Mouse (Mus musculus): ENCODE results near the gene Robo2.
"Not testable (repeated sequence)": the region's sequence is repeated elsewhere in the genome, so short reads cannot be mapped to it uniquely, and the experiment has no call there.

Gene Robo2

GRCm38 (mm10) chr16:74200705-74201104, 210.9 kb downstream of the Robo2 start:
- DNase-seq (ENCODE audit: low read depth, low spot score) = no peak

GRCm38 (mm10) chr16:74200024-74200703, 211.5 kb downstream of the Robo2 start:
- no peak for DNase-seq (ENCODE audit: low read depth, low spot score)

GRCm38 (mm10) chr16:74192979-74193554, 218.6 kb downstream of the Robo2 start:
- DNase-seq (ENCODE audit: low read depth, low spot score) = no peak

GRCm38 (mm10) chr16:74191621-74192020, 220.0 kb downstream of the Robo2 start:
- no peak for DNase-seq (ENCODE audit: low read depth, low spot score)

- no peak for DNase-seq (ENCODE audit: low read depth, low spot score)
Measured at GRCm38 (mm10) chr16:74182509-74183113, 229.0 kb downstream of the Robo2 start.

GRCm38 (mm10) chr16:74172673-74173072, 239.0 kb downstream of the Robo2 start:
- DNase-seq (ENCODE audit: low read depth, low spot score) = no peak

- no peak for DNase-seq (ENCODE audit: low read depth, low spot score)
Measured at GRCm38 (mm10) chr16:74169642-74170041, 242.0 kb downstream of the Robo2 start.

DNA sequence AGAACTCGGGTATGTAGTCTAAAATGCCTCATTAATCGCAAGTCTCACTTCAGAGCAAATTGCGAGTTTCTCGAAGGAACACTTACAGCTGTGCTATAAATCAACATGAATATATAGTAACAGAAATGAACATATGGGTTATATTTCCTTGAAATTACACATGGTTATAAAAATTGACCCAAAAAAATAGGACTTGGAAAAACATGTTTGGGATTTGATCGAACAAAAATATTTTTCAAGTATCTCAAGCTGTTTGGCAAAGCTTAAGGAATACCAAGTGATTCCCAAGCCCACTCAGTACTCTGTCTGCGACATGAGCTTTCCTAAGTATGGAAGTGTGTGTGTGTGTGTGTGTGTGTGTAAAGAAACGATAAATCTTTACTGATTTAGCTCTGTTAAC, 242.5 kb downstream of the Robo2 start:
- no peak for DNase-seq (ENCODE audit: low read depth, low spot score)

GRCm38 (mm10) chr16:74167832-74168231, 243.8 kb downstream of the Robo2 start:
- DNase-seq (ENCODE audit: low read depth, low spot score) = no peak

- no peak for DNase-seq (ENCODE audit: low read depth, low spot score)
Measured at GRCm38 (mm10) chr16:74162041-74162440, 249.6 kb downstream of the Robo2 start.

DNA sequence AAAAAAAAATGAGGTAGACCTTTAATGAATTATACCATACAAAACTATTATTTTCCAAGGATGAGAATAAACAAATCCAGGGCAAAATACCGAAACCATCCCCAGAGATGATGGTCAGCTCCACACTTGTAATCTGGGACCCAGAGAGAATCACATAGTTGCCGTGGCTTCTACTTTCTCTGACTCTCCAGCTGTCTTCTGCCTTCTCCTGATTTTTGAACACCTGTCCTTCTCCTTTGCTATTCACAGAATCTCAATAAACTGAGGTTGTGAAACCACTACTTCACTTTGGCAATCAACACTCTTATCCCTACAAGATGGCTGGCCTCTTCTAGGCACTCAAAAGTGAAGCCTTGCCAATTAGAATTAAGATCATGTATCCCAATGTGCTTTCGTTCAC, 252.4 kb downstream of the Robo2 start:
- no peak for DNase-seq (ENCODE audit: low read depth, low spot score)

- no peak for DNase-seq (ENCODE audit: low read depth, low spot score)
Measured at GRCm38 (mm10) chr16:74136181-74136580, 275.4 kb downstream of the Robo2 start.

GRCm38 (mm10) chr16:74132833-74133232, 278.8 kb downstream of the Robo2 start:
- no peak for DNase-seq (ENCODE audit: low read depth, low spot score)

- no peak for DNase-seq (ENCODE audit: low read depth, low spot score)
Measured at GRCm38 (mm10) chr16:74131370-74131769, 280.3 kb downstream of the Robo2 start.

- no peak for DNase-seq (ENCODE audit: low read depth, low spot score)
Measured at GRCm38 (mm10) chr16:74128443-74128983, 283.1 kb downstream of the Robo2 start.

DNA sequence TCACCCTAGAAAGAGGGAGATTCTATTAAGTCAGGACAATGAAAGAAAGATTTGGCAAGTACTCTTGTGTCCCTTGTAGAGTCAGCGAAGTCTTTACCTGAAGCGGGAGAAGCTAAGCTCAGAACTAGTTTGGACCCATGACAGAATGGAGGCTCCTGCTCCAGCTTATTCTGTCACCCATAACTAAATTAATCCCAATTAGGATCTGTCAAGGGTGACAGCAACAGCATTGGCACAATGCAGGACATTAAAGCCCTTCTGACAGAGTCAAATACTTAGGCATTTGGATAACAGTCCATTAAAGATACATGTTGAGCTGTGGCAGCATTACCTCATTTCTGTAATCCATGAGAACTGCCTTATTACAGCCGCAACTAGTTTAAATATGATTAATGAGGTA, 298.5 kb downstream of the Robo2 start:
- DNase-seq (ENCODE audit: low read depth, low spot score) = no peak

- no peak for DNase-seq (ENCODE audit: low read depth, low spot score)
Measured at GRCm38 (mm10) chr16:74111101-74111500, 300.5 kb downstream of the Robo2 start.

GRCm38 (mm10) chr16:74104449-74104848, 307.2 kb downstream of the Robo2 start:
- DNase-seq (ENCODE audit: low read depth, low spot score) = not testable (repeated sequence)

- DNase-seq (ENCODE audit: low read depth, low spot score) = no peak
Measured at GRCm38 (mm10) chr16:74092997-74093801, 318.4 kb downstream of the Robo2 start.

DNA sequence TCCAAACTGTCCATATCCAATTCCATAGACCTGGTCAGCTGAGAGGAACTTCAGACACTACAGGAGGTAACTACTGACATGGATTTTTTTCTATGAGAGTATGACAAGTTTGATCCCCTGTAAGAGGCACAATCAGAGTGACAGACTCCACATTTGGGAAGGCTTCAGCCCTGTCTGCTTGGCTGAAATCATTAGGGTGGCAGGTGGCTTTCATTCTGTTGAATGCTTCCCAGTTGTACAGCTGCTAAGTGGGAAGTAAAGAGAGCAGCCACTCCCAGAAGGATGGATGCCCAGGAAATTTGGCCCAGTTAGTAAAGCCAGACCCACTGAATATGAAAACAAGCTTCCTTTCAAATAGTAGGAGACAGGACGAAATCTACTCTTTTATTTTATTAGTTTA, 321.7 kb downstream of the Robo2 start:
- no peak for DNase-seq (ENCODE audit: low read depth, low spot score)

GRCm38 (mm10) chr16:74084188-74084587, 327.4 kb downstream of the Robo2 start:
- DNase-seq (ENCODE audit: low read depth, low spot score) = no peak

- no peak for DNase-seq (ENCODE audit: low read depth, low spot score)
Measured at GRCm38 (mm10) chr16:74072671-74073070, 339.0 kb downstream of the Robo2 start.
